Mouse (Mus musculus): ENCODE data around the gene Rbfox3.

DNA sequence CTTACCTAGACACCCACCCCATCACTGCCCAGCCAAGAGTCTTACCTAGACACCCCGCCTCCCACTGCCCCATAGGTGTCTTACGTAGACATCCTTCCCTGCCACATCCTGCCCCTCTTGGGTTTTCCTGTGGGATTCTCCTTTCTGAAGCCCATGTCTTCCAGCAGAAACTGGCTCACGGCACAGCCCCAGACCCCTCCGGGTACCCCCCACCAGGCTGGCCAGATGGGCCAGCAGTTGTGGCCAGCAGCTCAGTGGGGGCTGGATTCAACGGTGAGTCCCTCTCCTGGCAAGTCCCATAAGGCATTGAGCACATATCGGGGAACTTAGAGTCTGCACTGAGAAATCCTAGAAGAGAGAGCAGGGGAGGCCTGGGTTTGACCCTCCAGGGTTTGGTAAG lies 425.1 kb downstream of the Rbfox3 start:
- TF ChIP-seq POLR2A (IDR thresholded peaks at IDR 0.05; ENCODE audit: borderline replicate concordance, insufficient read depth, low read length) (no peak), CTCF (IDR thresholded peaks at IDR 0.05; ENCODE audit: borderline replicate concordance, insufficient read depth, low read depth, low read length) (no peak)
